Mouse (Mus musculus) left cerebral cortex, postnatal 36 days (tissue): ENCODE measurements around the gene Arhgap27. TPM values are rescaled to one million over a fixed set of nuclear protein-coding genes. Genes with fewer than 3 reads are reported as not detected.

ENCODE experiments used
- DNase-seq, 2 experiments: peaks; one replicate each; pipeline ENCODE4 v3.0.0; 2021 to 2022; ENCODE audit warnings: low spot score in 2 of 2, mixed read lengths in 1 of 2
- intact Hi-C: fragments of 180-260 bp; cut with DNase I; formaldehyde crosslinking; loops from one replicate; pipeline ENCODE4 v1.15.1; 2025
- total RNA-seq, 2 experiments: library from RNA; stranded (reverse); gene quantifications; 2 replicates each; pipeline ENCODE4 v1.2.3; 2021

Gene Arhgap27
- total RNA-seq, 2 experiments from 2014 or later, result 11.6 to 12.6 TPM

- no peak for DNase-seq
- intact Hi-C loops, result no loop called here
Observed at GRCm38 (mm10) chr11:103386827-103387226, 23.3 kb upstream of the Arhgap27 start.

DNA sequence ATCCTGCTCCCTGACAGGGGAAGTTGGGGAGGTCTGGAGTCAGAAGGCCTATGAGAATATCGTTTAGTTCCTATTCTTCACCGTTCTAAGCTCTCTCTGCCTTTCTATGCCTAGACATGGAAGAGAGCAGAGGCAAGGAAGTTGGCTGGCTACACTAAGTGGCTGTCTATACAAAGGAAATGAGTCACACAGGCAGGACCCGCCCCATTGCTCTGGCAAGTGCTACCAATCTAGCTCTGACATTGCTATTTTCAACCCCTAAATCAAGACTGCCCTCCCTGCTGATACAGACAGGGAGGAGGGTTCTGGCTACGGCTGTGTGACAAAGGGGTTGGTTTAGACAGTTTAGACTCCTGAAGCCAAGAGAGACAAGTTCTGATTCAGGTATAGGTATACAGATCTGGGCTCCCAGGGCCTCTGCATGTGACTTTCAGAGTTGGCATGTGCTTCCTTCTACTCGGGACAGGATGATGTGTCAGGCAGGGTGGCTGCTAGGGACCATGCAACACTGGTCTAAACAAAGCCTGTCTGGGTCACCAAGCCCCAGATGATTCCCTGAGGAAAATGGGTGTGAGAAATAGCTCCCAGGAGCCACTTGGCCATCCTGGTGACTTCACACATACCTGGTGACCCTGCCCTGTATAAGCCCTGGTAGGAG lies 18.6 kb upstream of the Arhgap27 start:
- DNase-seq, result peak; percentile 28 to 42
- intact Hi-C loops, result no loop called here

DNA sequence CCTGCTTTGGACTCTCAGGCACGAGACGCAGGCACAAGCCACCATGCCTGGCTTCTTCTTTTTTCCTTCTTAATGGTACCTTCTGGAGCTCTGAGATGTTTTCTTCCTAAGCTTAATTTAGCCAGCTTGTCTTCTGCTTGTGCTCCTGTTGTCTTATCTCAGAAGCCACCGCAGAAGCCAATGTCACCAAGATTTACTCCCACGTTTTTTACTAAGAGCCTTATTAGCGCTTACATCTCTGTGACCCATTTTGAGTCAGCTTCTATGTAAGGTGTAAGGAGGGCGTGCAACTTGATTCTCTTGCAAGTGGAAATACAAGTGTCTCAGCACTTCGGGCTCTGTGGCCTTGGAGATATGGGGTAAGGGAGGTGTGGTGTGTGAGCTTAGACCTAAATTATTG lies 18.0 kb upstream of the Arhgap27 start:
- no peak for DNase-seq
- intact Hi-C loops, result no loop called here

- intact Hi-C loops, result no loop called here
- DNase-seq, result no peak
Observed at GRCm38 (mm10) chr11:103380460-103380859, 17.0 kb upstream of the Arhgap27 start.

GRCm38 (mm10) chr11:103378341-103378740 lies 14.8 kb upstream of the Arhgap27 start:
- intact Hi-C loops, result no loop called here
- no peak for DNase-seq

GRCm38 (mm10) chr11:103375772-103376171 lies 12.3 kb upstream of the Arhgap27 start:
- DNase-seq, result no peak
- intact Hi-C loops, result no loop called here

DNA sequence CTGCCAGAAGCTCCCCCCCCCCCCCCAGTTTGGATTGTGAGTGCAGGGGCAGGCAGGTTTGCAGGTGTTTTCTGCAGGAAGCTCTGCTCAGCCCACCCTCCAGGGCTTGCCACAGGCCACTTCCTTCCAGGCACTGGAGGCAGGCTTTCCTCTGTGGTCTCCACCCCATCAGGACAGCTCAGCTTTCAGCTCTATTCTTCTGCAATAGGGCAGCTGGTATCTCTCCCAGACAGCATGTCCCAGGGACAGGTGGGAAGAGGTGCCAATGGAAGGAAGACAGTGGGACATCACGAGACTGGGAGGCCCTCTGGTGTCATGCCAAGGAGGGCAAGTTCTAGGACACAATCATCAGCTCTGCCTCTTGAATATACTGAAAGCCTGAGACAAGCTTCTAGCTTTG lies 11.8 kb upstream of the Arhgap27 start:
- intact Hi-C loops, result no loop called here
- DNase-seq, result no peak

- intact Hi-C loops, result no loop called here
- no peak for DNase-seq
Observed at GRCm38 (mm10) chr11:103373922-103374321, 10.4 kb upstream of the Arhgap27 start.

- no peak for DNase-seq
- intact Hi-C loops, result no loop called here
Observed at GRCm38 (mm10) chr11:103372561-103372960, 9.1 kb upstream of the Arhgap27 start.

DNA sequence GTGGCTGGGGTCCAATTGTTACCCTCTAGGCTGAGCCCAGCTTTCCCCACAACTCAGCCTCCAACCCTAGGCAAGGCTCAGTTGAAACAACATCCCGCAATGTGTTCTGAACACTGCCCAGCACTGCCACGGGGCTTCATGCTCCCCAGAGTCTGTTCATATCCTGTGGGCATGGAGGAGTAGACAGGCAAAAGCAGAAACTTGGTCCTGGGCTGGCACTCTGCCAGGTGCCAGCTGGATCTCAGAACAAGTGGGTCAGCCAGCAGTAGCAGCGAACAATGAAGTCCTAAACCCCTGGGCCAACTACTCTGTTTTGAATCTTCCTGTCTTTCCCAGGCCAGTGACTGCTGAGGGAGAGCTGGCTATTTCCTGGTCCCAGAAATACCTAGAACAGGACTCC lies 8.6 kb upstream of the Arhgap27 start:
- intact Hi-C loops, result no loop called here

GRCm38 (mm10) chr11:103371222-103371539 lies 7.7 kb upstream of the Arhgap27 start:
- intact Hi-C loops, result no loop called here
- DNase-seq, result no peak

More for the DNA sequence above, 8.6 kb upstream of the Arhgap27 start:
- no peak for DNase-seq

GRCm38 (mm10) chr11:103370397-103371221 lies 7.1 kb upstream of the Arhgap27 start:
- DNase-seq, result no peak
- intact Hi-C loops, result no loop called here

- DNase-seq, result no peak
- intact Hi-C loops, result no loop called here
Observed at GRCm38 (mm10) chr11:103365530-103365929, 2.0 kb upstream of the Arhgap27 start.

GRCm38 (mm10) chr11:103365022-103365421 lies 1.5 kb upstream of the Arhgap27 start:
- peak in 1 of 2 experiments; percentile 32 for DNase-seq
- intact Hi-C loops, result no loop called here

DNA sequence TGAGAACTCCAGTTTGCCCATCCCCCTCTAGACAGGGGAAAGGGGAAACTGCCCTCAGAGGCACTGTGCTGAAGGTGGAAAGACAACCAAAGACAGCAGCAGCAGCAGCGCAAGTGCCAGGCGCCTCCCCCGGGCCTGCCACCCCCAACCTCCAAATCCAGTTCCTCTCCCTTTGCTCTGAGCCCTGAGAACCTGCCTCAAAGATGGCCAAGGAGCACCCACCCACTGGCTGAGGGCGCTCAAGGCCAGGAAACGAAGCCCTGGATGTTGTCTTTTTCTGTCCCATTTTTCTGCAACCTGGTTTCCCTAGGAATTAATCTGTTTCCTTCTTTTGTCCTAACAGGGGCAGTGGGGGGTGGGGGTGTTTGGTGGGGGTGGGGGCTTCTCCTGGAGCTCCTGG lies 843 bp upstream of the Arhgap27 start:
- no peak for DNase-seq
- intact Hi-C loops, result no loop called here

GRCm38 (mm10) chr11:103362521-103363181 lies 841 bp downstream of the Arhgap27 start:
- DNase-seq, result peak in 1 of 2 experiments; percentile 46
- intact Hi-C loops, result loop anchor here (2.0 kb wide), 1 partner anchor 36 kb away; no protein-coding TSS in a partner anchor

GRCm38 (mm10) chr11:103362054-103362432 lies 1.4 kb downstream of the Arhgap27 start:
- intact Hi-C loops, result loop anchor here (2.0 kb wide), 1 partner anchor 37 kb away; no protein-coding TSS in a partner anchor
- DNase-seq, result no peak

- intact Hi-C loops, result loop anchor here (2.0 kb wide), 1 partner anchor 37 kb away; no protein-coding TSS in a partner anchor
- DNase-seq, result no peak
Observed at GRCm38 (mm10) chr11:103361396-103362053, 2.0 kb downstream of the Arhgap27 start.

GRCm38 (mm10) chr11:103360661-103361081 lies 2.8 kb downstream of the Arhgap27 start:
- DNase-seq, result no peak
- intact Hi-C loops, result no loop called here
